Mouse (Mus musculus) midbrain, embryonic 12.5 days (tissue): Measurements from ENCODE around the gene Zfp729b. TPM values are rescaled to one million over a fixed set of nuclear protein-coding genes. Genes with fewer than 3 reads are reported as not detected.

Experiments used
- ATAC-seq: fragments of 200-750 bp; cut with Nextera tagmentation; 2 replicates; pipeline ENCODE4 v1.8.0; 2017; ENCODE audit warnings: low read depth, moderate TSS enrichment, moderate library complexity; ENCODE audit not compliant: low FRiP score
- H3K27ac ChIP-seq: fragments of 300-500 bp; sonication (generic); replicated peaks from 2 replicates; pipeline ENCODE4 v1.5.1; 2016; ENCODE audit warnings: mild to moderate bottlenecking
- H3K27me3 ChIP-seq: fragments of 300-500 bp; sonication (generic); 2 replicates; pipeline ENCODE4 v1.6.1; 2016; ENCODE audit warnings: mild to moderate bottlenecking
- H3K36me3 ChIP-seq: fragments of 300-500 bp; sonication (generic); 2 replicates; pipeline ENCODE4 v1.6.1; 2016
- H3K4me1 ChIP-seq: fragments of 300-500 bp; sonication (generic); 2 replicates; pipeline ENCODE4 v1.6.1; 2016
- H3K4me2 ChIP-seq: fragments of 300-500 bp; sonication (generic); replicated peaks from 2 replicates; pipeline ENCODE4 v1.6.1; 2016; ENCODE audit warnings: mild to moderate bottlenecking, moderate library complexity
- H3K4me3 ChIP-seq: fragments of 300-500 bp; sonication (generic); 2 replicates; pipeline ENCODE4 v1.5.1; 2016; ENCODE audit warnings: mild to moderate bottlenecking
- H3K9ac ChIP-seq: fragments of 300-500 bp; sonication (generic); replicated peaks from 2 replicates; pipeline ENCODE4 v1.6.1; 2016; ENCODE audit warnings: mild to moderate bottlenecking, moderate library complexity
- H3K9me3 ChIP-seq: fragments of 300-500 bp; sonication (generic); 2 replicates; pipeline ENCODE4 v1.6.1; 2016; ENCODE audit warnings: mild to moderate bottlenecking
- WGBS: fragments of 180-500 bp; shearing (Covaris S2); methylation state at CpG from one replicate; pipeline ENCODE4 v1.1.7; 2016; 5-methylcytosine and 5-hydroxymethylcytosine counted together
- polyA plus RNA-seq: library from polyadenylated mRNA; unstranded; fragments of >200 nt; fragmentation: Nextera tagmentation; extraction: Ambion mirVana; gene quantifications from 2 replicates; pipeline ENCODE4 v1.2.1, GENCODE M21; 2016

The Zfp729b gene
- 3.4 and 4.1 TPM in 2 replicates for polyA plus RNA-seq

DNA sequence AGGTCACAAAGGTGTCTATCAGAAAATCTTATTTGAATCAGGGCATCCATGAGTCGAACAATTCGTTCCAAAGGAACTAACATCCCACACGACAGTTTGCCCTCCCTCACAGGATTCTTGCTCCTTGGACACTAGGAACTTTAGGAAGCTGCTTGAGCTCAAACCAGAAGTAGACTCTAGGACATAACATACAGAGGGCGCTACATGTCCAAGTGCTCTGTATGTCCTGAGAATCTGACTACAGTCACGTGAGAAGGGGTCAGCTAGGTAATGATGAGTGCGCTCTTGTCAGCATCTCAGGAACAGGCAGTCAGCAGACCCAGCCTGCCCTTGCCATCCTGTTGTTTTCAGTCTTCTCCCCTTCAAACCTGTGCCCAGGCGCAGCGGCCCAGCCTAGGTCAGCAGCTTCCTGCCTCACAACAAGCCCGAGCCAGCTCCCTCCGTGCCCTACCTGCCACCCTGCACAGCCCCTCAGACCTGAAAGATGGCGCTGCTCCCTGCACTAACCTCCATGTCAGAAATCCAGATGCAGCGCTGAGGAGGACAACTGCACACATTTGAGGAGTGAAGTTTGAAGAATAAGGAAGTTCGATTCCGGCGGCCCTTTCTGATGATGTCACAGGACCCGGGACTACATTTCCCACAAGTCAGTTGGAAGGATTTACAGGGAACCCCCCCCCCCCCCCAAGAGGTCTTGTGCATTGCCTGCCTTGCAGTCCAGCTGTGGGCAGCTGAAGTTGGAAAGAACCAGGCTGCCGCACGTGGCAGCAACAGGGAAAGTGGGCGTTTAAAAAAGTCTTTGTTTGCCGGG lies at the start of gene Zfp729b:
Gene Zfp729b (minus strand): TSS at position 642 of the 811 bp plus-strand sequence.
- Histone ChIP-seq H3K27me3 (no peaks in the 10 kb centered on the region), H3K36me3 (no peaks in the 10 kb centered on the region), H3K4me3 (peak within 1 kb of the TSS; percentile 75), H3K4me1 (peaks cover 6% of the 10 kb centered on the region; the same call in 1 of the 2 replicates), H3K4me2 (peak within 1 kb of the TSS; percentile 58), H3K9ac (peak within 1 kb of the TSS; percentile 60), H3K27ac (0 out of 2 replicates have a peak within 1 kb of the TSS, but pooled peaks have one; percentile 58), H3K9me3 (no peaks in the 10 kb centered on the region)
- 3% methylated on average over 20 of the region's 20 CpGs for WGBS
- ATAC-seq: peak; percentile 95

DNA sequence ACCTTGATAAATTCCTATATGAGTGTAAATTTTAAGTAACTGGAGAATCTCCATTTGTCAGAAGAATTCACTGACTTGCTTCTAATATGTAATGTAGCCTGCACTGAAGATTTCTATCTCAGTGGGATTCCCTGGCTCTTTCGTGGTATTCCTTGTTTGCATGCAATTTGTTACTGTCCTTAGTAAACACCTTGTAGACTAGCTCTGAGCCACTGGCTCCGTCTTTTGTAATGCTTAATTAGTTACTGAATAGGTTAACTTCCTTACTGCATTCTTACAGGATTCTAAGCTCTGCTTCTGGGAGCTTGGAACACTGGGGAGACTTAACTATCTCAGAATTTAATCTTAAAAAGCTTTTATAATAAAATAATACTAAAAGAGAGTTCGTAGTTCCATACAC lies 43.0 kb upstream of the Zfp729b start:
- no peak overlapping the region for H3K4me3 ChIP-seq
- no peak overlapping the region for H3K27ac ChIP-seq
- H3K36me3 ChIP-seq: no peaks in the 10 kb centered on the region
- no peak overlapping the region for H3K9ac ChIP-seq
- no peak overlapping the region for H3K4me2 ChIP-seq
- no peak for ATAC-seq
- H3K4me1 ChIP-seq: no peaks in the 10 kb centered on the region
- H3K27me3 ChIP-seq: no peaks in the 10 kb centered on the region
- H3K9me3 ChIP-seq: no peaks in the 10 kb centered on the region
- WGBS: 38% methylated on average over 3 of the region's 3 CpGs

DNA sequence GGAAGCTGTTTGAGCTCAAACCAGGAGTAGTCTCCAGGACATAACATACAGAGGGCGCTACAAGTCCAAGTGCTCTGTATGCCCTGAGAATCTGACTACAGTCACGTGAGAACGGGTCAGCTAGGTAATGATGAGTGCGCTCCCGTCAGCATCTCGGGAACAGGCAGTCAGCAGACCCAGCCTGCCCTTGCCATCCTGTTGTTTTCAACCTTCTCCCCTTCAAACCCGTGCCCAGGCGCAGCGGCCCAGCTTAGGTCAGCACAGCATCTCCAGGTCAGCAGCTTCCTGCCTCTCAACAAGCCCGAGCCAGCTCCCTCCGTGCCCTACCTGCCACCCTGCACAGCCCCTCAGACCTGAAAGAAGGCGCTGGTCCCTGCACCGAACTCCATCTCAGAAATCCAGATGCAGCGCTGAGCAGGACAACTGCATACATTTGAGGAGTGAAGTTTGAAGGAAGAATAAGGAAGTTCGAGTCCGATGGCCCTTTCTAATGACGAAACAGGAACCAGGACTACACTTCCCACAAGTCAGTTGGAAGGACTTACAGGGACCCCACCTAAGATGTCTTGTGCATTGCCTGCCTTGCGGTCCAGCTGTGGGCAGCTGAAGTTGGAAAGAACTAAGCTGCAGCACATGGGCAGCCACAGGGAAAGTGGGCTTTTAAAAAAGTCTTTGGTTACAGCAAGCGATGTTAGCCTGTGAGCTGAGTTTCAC lies 27.9 kb upstream of the Zfp729b start, which contains the start of the genes Gm49345 and Zfp729a:
Gene Gm49345 (minus strand): TSS at position 476 of the 714 bp plus-strand sequence.
Gene Zfp729a (minus strand): TSS at position 498 of the 714 bp plus-strand sequence.
- Histone ChIP-seq H3K9me3 (no peaks in the 10 kb centered on the region), H3K4me1 (0 out of 2 replicates have a peak, but pooled peaks cover 2% of the 10 kb centered on the region), H3K27me3 (no peaks in the 10 kb centered on the region), H3K9ac (peak within 1 kb of the TSS; percentile 69), H3K4me3 (peak within 1 kb of the TSS; percentile 83), H3K36me3 (no peaks in the 10 kb centered on the region), H3K27ac (0 out of 2 replicates have a peak within 1 kb of the TSS, but pooled peaks have one; percentile 22), H3K4me2 (peak within 1 kb of the TSS; percentile 49)
- ATAC-seq: peak; percentile 99
- under 1% methylated on average over 19 of the region's 19 CpGs for WGBS

DNA sequence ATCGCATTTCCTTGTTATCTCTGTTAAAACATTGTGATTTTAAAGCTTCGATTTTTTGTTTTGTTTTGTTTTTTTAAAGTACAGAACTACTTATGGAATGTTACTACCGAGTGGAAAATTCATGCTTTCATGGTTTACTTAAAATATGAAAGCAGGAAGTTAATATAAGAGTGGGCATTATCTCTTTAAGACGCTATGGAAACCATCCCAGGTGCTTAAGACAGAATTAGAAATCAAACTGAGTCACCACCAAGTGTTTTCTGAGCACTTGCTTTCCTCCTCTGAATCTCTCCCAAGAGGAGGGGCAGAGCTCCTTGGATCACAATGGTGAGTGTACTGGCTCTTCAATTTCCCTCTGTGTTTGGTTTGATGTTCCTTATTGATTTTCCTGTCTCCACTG lies 601 bp upstream of the Zfp729b start:
- ATAC-seq: no peak
- 95% methylated on average over 4 of the region's 4 CpGs for WGBS
- Histone ChIP-seq H3K4me2 (no peak overlapping the region; the same call in 1 of the 2 replicates), H3K9ac (no peak overlapping the region), H3K4me1 (peaks cover 6% of the 10 kb centered on the region; the same call in 1 of the 2 replicates), H3K27me3 (no peaks in the 10 kb centered on the region), H3K4me3 (no peak overlapping the region), H3K27ac (no peak overlapping the region), H3K36me3 (no peaks in the 10 kb centered on the region), H3K9me3 (no peaks in the 10 kb centered on the region)

DNA sequence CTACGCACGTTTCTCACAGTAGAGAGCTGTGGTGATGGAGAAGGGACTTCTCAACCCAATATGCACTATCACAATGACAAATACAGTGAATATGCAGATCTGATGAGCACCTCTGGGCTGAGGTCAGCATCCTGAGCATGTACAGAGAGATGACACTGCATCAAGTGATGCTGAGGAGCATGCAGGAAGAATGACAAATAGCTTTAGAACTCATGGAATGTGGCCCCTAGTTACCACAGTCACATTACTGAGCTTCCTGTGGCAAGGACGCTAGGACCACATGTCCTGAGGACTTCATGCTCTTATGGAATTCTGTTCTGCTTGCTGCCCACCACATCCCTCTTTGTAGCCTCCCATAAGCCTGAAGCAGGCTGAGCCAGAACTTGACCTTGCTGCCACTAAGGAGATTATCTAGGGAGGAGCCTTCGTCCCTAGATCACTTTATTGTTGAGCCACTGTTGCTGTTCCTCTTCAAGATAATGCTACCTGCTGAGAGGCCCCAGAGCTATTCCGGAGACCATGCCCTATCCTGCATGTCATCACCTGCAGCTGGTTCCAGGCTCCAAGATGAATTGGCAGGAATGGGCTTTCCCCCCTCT lies 36.8 kb downstream of the Zfp729b start:
- no peak overlapping the region for H3K4me3 ChIP-seq
- no peaks in the 10 kb centered on the region for H3K4me1 ChIP-seq
- H3K36me3 ChIP-seq: no peaks in the 10 kb centered on the region
- no peak overlapping the region for H3K4me2 ChIP-seq
- no peaks in the 10 kb centered on the region for H3K27me3 ChIP-seq
- H3K27ac ChIP-seq: no peak overlapping the region
- no peak for ATAC-seq
- no peak overlapping the region for H3K9ac ChIP-seq
- no peaks in the 10 kb centered on the region for H3K9me3 ChIP-seq
- WGBS: 72% methylated on average over 5 of the region's 5 CpGs

DNA sequence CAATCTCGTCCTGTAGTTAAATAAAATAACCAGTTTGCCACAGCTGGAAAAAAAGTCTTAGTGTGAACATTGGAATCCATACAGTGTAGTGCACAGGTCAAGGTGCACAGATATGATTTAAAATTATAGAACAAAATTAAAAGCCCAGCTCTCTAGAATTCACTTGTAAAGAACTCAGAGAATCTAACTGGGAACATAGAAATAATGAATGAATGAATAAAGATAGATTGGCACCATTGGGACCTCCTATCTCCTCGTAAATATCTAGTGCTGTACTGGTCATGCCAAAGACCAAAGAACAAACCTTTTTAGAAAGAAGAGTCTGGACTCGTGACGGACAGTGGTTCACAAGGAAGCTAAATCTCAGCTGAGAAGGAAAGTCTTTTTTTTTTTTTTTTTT lies 55.8 kb downstream of the Zfp729b start, which contains the start of gene Zfp748:
Gene Zfp748 (minus strand): TSS at position 101 of the 400 bp plus-strand sequence.
- no peak for ATAC-seq
- Histone ChIP-seq H3K27ac (peak within 1 kb of the TSS; percentile 76), H3K9ac (peak within 1 kb of the TSS; percentile 85), H3K36me3 (no peaks in the 10 kb centered on the region), H3K9me3 (no peaks in the 10 kb centered on the region), H3K4me2 (peak within 1 kb of the TSS; percentile 60), H3K4me1 (peaks cover 10% of the 10 kb centered on the region), H3K27me3 (no peaks in the 10 kb centered on the region), H3K4me3 (peak within 1 kb of the TSS; percentile 90)
- 83% methylated on average over 4 of the region's 4 CpGs for WGBS

DNA sequence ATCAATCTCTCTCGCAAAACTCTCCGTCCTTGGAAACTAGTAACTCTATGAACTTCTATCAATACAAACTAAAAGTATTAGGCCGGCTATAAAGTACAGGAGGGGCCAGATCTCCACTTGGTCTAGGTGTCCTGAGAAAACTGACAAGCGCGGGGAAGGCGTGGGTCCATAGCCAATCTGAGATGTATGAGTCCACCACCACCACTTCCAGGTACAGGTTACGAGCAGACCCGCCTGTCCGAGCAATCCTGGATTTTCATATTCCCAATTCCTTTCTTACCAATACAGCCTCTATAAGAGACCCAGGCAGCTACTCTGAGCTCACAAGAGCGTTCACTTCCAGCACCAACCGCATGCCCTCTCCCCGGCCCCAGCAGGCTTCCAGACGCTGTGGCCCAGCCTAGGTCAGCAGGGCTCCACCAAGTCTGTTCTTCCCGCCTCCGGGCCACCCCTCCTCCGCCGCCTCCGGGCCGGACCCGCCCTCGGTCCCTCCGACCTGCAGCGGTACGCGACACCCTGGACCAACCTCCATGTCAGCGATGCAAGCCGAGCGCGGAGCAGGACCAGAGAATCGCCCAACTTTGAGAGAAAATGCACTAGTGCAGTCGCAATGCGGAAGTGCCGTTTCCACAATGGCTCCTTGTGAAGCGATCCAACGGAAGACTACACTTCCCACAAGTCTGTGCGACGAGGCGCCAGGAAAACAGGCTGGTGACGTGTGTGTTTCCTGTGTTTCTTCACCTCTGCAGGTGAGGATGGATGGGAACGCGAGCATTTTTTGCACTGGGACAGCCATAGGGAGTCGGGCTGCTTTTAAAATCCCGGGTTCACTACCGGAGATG lies 56.8 kb downstream of the Zfp729b start:
- H3K9ac ChIP-seq: peak overlapping the region; percentile 85
- ATAC-seq: peak; percentile 99
- H3K27me3 ChIP-seq: no peaks in the 10 kb centered on the region
- no peaks in the 10 kb centered on the region for H3K36me3 ChIP-seq
- peaks cover 10% of the 10 kb centered on the region for H3K4me1 ChIP-seq
- WGBS: under 1% methylated on average over 44 of the region's 44 CpGs
- peak overlapping the region; percentile 90 for H3K4me3 ChIP-seq
- peak overlapping the region; percentile 76 for H3K27ac ChIP-seq
- H3K4me2 ChIP-seq: peak overlapping the region; percentile 60
- H3K9me3 ChIP-seq: no peaks in the 10 kb centered on the region

DNA sequence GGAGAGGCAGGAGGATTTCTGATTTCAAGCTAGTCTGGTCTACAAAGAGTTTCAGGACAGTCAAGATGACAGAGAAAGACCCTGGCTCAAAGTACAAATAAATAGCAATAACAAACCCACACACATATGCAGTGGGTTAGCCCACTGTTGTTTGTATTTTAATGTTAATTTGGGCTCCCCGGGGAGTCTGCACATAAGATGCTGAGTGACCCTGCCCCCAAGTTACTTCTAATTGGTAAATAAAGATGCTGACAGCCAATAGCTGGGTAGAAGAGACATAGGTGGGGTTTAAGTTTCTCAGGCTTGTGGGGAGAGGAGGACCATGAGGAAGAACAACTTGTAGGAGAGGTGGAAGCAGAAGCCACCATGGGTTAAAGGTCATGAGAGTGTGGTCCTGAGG lies 63.6 kb downstream of the Zfp729b start:
- H3K27me3 ChIP-seq: no peaks in the 10 kb centered on the region
- no peak for ATAC-seq
- 91% methylated on average over 1 of the region's 1 CpGs for WGBS
- H3K4me3 ChIP-seq: no peak overlapping the region
- no peak overlapping the region for H3K4me2 ChIP-seq
- H3K27ac ChIP-seq: no peak overlapping the region
- peaks cover 44% of the 10 kb centered on the region for H3K36me3 ChIP-seq
- H3K4me1 ChIP-seq: no peaks in the 10 kb centered on the region
- no peak overlapping the region for H3K9ac ChIP-seq
- H3K9me3 ChIP-seq: peaks cover 10% of the 10 kb centered on the region

Other genes with a start within 250 kb of the Zfp729b start
- gene Gm28044, start 249.2 kb downstream of the Zfp729b start, polyA plus RNA-seq: 0.84 TPM in 1 of 2 replicates, not detected in the other
- 0.94 and 0.98 TPM in 2 replicates for gene Zfp953, start 249.1 kb downstream of the Zfp729b start, polyA plus RNA-seq
- 0.29 TPM in 1 of 2 replicates, not detected in the other for gene Gm28041, start 234.0 kb downstream of the Zfp729b start, polyA plus RNA-seq
- gene Zfp456, start 233.9 kb downstream of the Zfp729b start, polyA plus RNA-seq: 0.83 and 1.2 TPM in 2 replicates
- gene Zfp429, start 209.9 kb downstream of the Zfp729b start, polyA plus RNA-seq: 2.9 and 4.3 TPM in 2 replicates
- 0.42 and 0.46 TPM in 2 replicates for gene Zfp459, start 188.3 kb downstream of the Zfp729b start, polyA plus RNA-seq
- gene Zfp874a, start 158.1 kb downstream of the Zfp729b start, polyA plus RNA-seq: 6.0 and 6.8 TPM in 2 replicates
- 2.0 and 2.7 TPM in 2 replicates for gene Zfp874b, start 125.4 kb downstream of the Zfp729b start, polyA plus RNA-seq
- 16.7 and 16.8 TPM in 2 replicates for gene Zfp58, start 109.2 kb downstream of the Zfp729b start, polyA plus RNA-seq
- 0.22 and 0.46 TPM in 2 replicates for gene Gm26965, start 83.6 kb downstream of the Zfp729b start, polyA plus RNA-seq
- 32.7 and 36.7 TPM in 2 replicates for gene Zfp87, start 83.5 kb downstream of the Zfp729b start, polyA plus RNA-seq
- gene Zfp748, start 55.9 kb downstream of the Zfp729b start, polyA plus RNA-seq: 17.7 and 19.6 TPM in 2 replicates
- 0.29 TPM in 1 of 2 replicates, not detected in the other for gene Gm49345, start 28.1 kb upstream of the Zfp729b start, polyA plus RNA-seq
- 3.0 and 4.7 TPM in 2 replicates for gene Zfp729a, start 28.1 kb upstream of the Zfp729b start, polyA plus RNA-seq
- gene Zfp738, start 77.4 kb upstream of the Zfp729b start, polyA plus RNA-seq: 16.7 and 17.4 TPM in 2 replicates
- 8.0 and 11.2 TPM in 2 replicates for gene Zfp65, start 119.5 kb upstream of the Zfp729b start, polyA plus RNA-seq
- 7.0 and 7.3 TPM in 2 replicates for gene Zfp85, start 145.5 kb upstream of the Zfp729b start, polyA plus RNA-seq
- 2.7 and 3.8 TPM in 2 replicates for gene Zfp493, start 170.0 kb upstream of the Zfp729b start, polyA plus RNA-seq
- gene Zfp273, start 204.0 kb upstream of the Zfp729b start, polyA plus RNA-seq: 9.2 and 9.5 TPM in 2 replicates
- 2.9 and 4.3 TPM in 2 replicates for gene Gm10037, start 221.4 kb upstream of the Zfp729b start, polyA plus RNA-seq